Mouse (Mus musculus) erythroblast, adult 5-6 weeks (primary cell): Measurements from ENCODE around the gene Ccrl2. TPM values are rescaled to one million over a fixed set of nuclear protein-coding genes. Genes with fewer than 3 reads are reported as not detected.
A peak's percentile ranks its signal among the peaks of the same experiment; 100 is the strongest.

Experiments used
- ATAC-seq: replicated peaks from 2 replicates; pipeline ENCODE4 v1.8.0; 2016; ENCODE audit warnings: moderate number of reproducible peaks, mild to moderate bottlenecking, moderate TSS enrichment, inconsistent platforms; ENCODE audit not compliant: poor library complexity, low FRiP score, severe bottlenecking
- total RNA-seq, 2 experiments: library from RNA; stranded (forward) in 1 of 2; stranded (reverse) in 1 of 2; fragments of 150-400 nt in 1 of 2; fragments of 200-764, 138-1000 nt in 1 of 2; gene quantifications; 2 replicates each; pipeline versions ENCODE4 v1.2.3 to v1.2.4; 2015 to 2017; ENCODE audit warnings: low replicate concordance in 2 of 2

Ccrl2 gene
- total RNA-seq, 2 experiments from 2014 or later: 32.7 to 65.4 TPM

- peak; percentile 89 for ATAC-seq
Measured at GRCm38 (mm10) chr9:111070546-111070961, 13.2 kb upstream of the Ccrl2 start.

GRCm38 (mm10) chr9:111067052-111067451 lies 9.7 kb upstream of the Ccrl2 start:
- ATAC-seq: no peak

GRCm38 (mm10) chr9:111062840-111063239 lies 5.5 kb upstream of the Ccrl2 start:
- no peak for ATAC-seq

- ATAC-seq: no peak
Measured at GRCm38 (mm10) chr9:111058943-111059556, 1.7 kb upstream of the Ccrl2 start.

- peak; percentile 4; the same call in 1 of the 2 replicates for ATAC-seq
Measured at GRCm38 (mm10) chr9:111057544-111058370, 438 bp upstream of the Ccrl2 start.

- ATAC-seq: no peak; the same call in 1 of the 2 replicates
Measured at GRCm38 (mm10) chr9:111056519-111056797, 861 bp downstream of the Ccrl2 start.

- peak; percentile 16 for ATAC-seq
Measured at GRCm38 (mm10) chr9:111055800-111056518, 1.4 kb downstream of the Ccrl2 start.

- no peak for ATAC-seq
Measured at GRCm38 (mm10) chr9:111054923-111055322, 2.4 kb downstream of the Ccrl2 start.

- no peak for ATAC-seq
Measured at GRCm38 (mm10) chr9:111048452-111048851, 8.9 kb downstream of the Ccrl2 start.

- no peak for ATAC-seq
Measured at GRCm38 (mm10) chr9:111047266-111047665, 10.1 kb downstream of the Ccrl2 start.

GRCm38 (mm10) chr9:111046222-111046621 lies 11.1 kb downstream of the Ccrl2 start:
- ATAC-seq: no peak

GRCm38 (mm10) chr9:111042266-111042665 lies 15.1 kb downstream of the Ccrl2 start:
- ATAC-seq: no peak

- no peak for ATAC-seq
Measured at GRCm38 (mm10) chr9:111039966-111040365, 17.4 kb downstream of the Ccrl2 start.

- no peak for ATAC-seq
Measured at GRCm38 (mm10) chr9:111033717-111034116, 23.6 kb downstream of the Ccrl2 start.

GRCm38 (mm10) chr9:111026791-111027190 lies 30.5 kb downstream of the Ccrl2 start:
- no peak for ATAC-seq

- ATAC-seq: no peak
Measured at GRCm38 (mm10) chr9:111019022-111019421, 38.3 kb downstream of the Ccrl2 start, which contains the start of gene Ltf. TSS of gene Ltf (plus strand) at chr9:111019271.

GRCm38 (mm10) chr9:111015658-111016057 lies 41.7 kb downstream of the Ccrl2 start:
- ATAC-seq: no peak

- 0 out of 2 replicates have a peak, but pooled peaks have one; percentile 45 for ATAC-seq
Measured at GRCm38 (mm10) chr9:111012041-111012440, 45.3 kb downstream of the Ccrl2 start.

- ATAC-seq: no peak
Measured at GRCm38 (mm10) chr9:111011550-111011949, 45.8 kb downstream of the Ccrl2 start.

- no peak for ATAC-seq
Measured at GRCm38 (mm10) chr9:111009763-111010162, 47.6 kb downstream of the Ccrl2 start.

GRCm38 (mm10) chr9:111006544-111006943 lies 50.8 kb downstream of the Ccrl2 start:
- ATAC-seq: no peak
